Mouse (Mus musculus): Measurements from ENCODE around the gene Eef1g.

GRCm38 (mm10) chr19:8990432-8991102 lies 23.7 kb downstream of the Eef1g start:
- TF ChIP-seq CTCF (IDR thresholded peaks at IDR 0.05; ENCODE audit: low read depth) = no peak
- TF ChIP-seq EP300 (optimal IDR thresholded peaks at IDR 0.05) = no peak
